Mouse (Mus musculus): ENCODE data around the gene Tnks2. TPM values are rescaled to one million over a fixed set of nuclear protein-coding genes. Genes with fewer than 3 reads are reported as not detected.
"Not testable (repeated sequence)": the region's sequence is repeated elsewhere in the genome, so short reads cannot be mapped to it uniquely, and the experiment has no call there.

The Tnks2 gene
- polyA plus RNA-seq, 1 experiment from 2014 or later: 99.6 TPM

GRCm38 (mm10) chr19:36808426-36809105 lies 25.5 kb upstream of the Tnks2 start:
- Histone ChIP-seq H3K9ac (no peak overlapping the region), H3K4me2 (replicated peaks) (peak overlapping the region; percentile 17; the same call in 1 of the 2 replicates)

GRCm38 (mm10) chr19:36809476-36810168 lies 24.4 kb upstream of the Tnks2 start:
- Histone ChIP-seq H3K9ac (no peak overlapping the region), H3K27ac (no peak overlapping the region), H3K9me3 (replicated peaks) (no peaks in the 10 kb centered on the region), H3K4me3 (no peak overlapping the region), H3K36me3 (no peaks in the 10 kb centered on the region), H3K4me2 (replicated peaks) (no peak overlapping the region), H3K27me3 (no peaks in the 10 kb centered on the region), H3K4me1 (no peaks in the 10 kb centered on the region)
- no peak for ATAC-seq (ENCODE audit: low FRiP score)
- 30% methylated on average over 12 of the region's 12 CpGs for WGBS

More at GRCm38 (mm10) chr19:36808426-36809105, 25.5 kb upstream of the Tnks2 start:
- no peak overlapping the region for H3K27ac ChIP-seq
- H3K36me3 ChIP-seq: no peaks in the 10 kb centered on the region
- H3K9me3 ChIP-seq (replicated peaks): no peaks in the 10 kb centered on the region
- WGBS: 46% methylated on average over 21 of the region's 21 CpGs
- no peaks in the 10 kb centered on the region for H3K27me3 ChIP-seq
- no peak overlapping the region for H3K4me3 ChIP-seq
- no peak for ATAC-seq (ENCODE audit: low FRiP score)
- no peaks in the 10 kb centered on the region for H3K4me1 ChIP-seq

GRCm38 (mm10) chr19:36812011-36812410 lies 22.0 kb upstream of the Tnks2 start:
- 50% methylated on average over 8 of the region's 8 CpGs for WGBS
- Histone ChIP-seq H3K4me2 (replicated peaks) (no peak overlapping the region), H3K27me3 (no peaks in the 10 kb centered on the region), H3K9ac (no peak overlapping the region), H3K36me3 (no peaks in the 10 kb centered on the region), H3K9me3 (replicated peaks) (no peaks in the 10 kb centered on the region), H3K4me1 (no peaks in the 10 kb centered on the region), H3K4me3 (no peak overlapping the region), H3K27ac (no peak overlapping the region)
- ATAC-seq (ENCODE audit: low FRiP score): peak; percentile 66; the same call in 1 of the 2 replicates

- ATAC-seq (ENCODE audit: low FRiP score): peak; percentile 29; the same call in 1 of the 2 replicates
- H3K27me3 ChIP-seq: no peaks in the 10 kb centered on the region
- H3K4me1 ChIP-seq: peaks cover 2% of the 10 kb centered on the region
- H3K27ac ChIP-seq: no peak overlapping the region
- peak overlapping the region; percentile 39; the same call in 1 of the 2 replicates for H3K9ac ChIP-seq
- H3K9me3 ChIP-seq (replicated peaks): no peaks in the 10 kb centered on the region
- no peak overlapping the region for H3K4me3 ChIP-seq
- H3K4me2 ChIP-seq (replicated peaks): peak overlapping the region; percentile 46
- H3K36me3 ChIP-seq: no peaks in the 10 kb centered on the region
- 18% methylated on average over 32 of the region's 32 CpGs for WGBS
These were observed 18.4 kb upstream of the Tnks2 start for GRCm38 (mm10) chr19:36815396-36816271.

GRCm38 (mm10) chr19:36818141-36818885 lies 15.7 kb upstream of the Tnks2 start:
- peaks cover 2% of the 10 kb centered on the region for H3K4me1 ChIP-seq

GRCm38 (mm10) chr19:36819199-36819598 lies 14.8 kb upstream of the Tnks2 start:
- Histone ChIP-seq H3K27me3 (no peaks in the 10 kb centered on the region), H3K4me2 (replicated peaks) (no peak overlapping the region), H3K9ac (no peak overlapping the region), H3K36me3 (no peaks in the 10 kb centered on the region), H3K27ac (no peak overlapping the region), H3K4me3 (no peak overlapping the region), H3K9me3 (replicated peaks) (no peaks in the 10 kb centered on the region), H3K4me1 (peaks cover 2% of the 10 kb centered on the region)
- ATAC-seq (ENCODE audit: low FRiP score): no peak
- 76% methylated on average over 6 of the region's 6 CpGs for WGBS

More at GRCm38 (mm10) chr19:36818141-36818885, 15.7 kb upstream of the Tnks2 start:
- H3K9ac ChIP-seq: peak overlapping the region; percentile 59
- H3K36me3 ChIP-seq: no peaks in the 10 kb centered on the region
- H3K4me2 ChIP-seq (replicated peaks): peak overlapping the region; percentile 67
- H3K27me3 ChIP-seq: no peaks in the 10 kb centered on the region
- H3K4me3 ChIP-seq: peak overlapping the region; percentile 38
- WGBS: 4% methylated on average over 22 of the region's 22 CpGs
- peak overlapping the region; percentile 49 for H3K27ac ChIP-seq
- ATAC-seq (ENCODE audit: low FRiP score): peak; percentile 81
- no peaks in the 10 kb centered on the region for H3K9me3 ChIP-seq (replicated peaks)

GRCm38 (mm10) chr19:36820469-36820868 lies 13.6 kb upstream of the Tnks2 start:
- WGBS: 80% methylated on average over 4 of the region's 4 CpGs
- no peaks in the 10 kb centered on the region for H3K9me3 ChIP-seq (replicated peaks)
- H3K4me1 ChIP-seq: peaks cover 2% of the 10 kb centered on the region
- no peak overlapping the region for H3K4me3 ChIP-seq
- no peak overlapping the region for H3K9ac ChIP-seq
- H3K4me2 ChIP-seq (replicated peaks): no peak overlapping the region
- no peak overlapping the region for H3K27ac ChIP-seq
- no peak for ATAC-seq (ENCODE audit: low FRiP score)
- no peaks in the 10 kb centered on the region for H3K36me3 ChIP-seq
- no peaks in the 10 kb centered on the region for H3K27me3 ChIP-seq

GRCm38 (mm10) chr19:36821301-36821700 lies 12.7 kb upstream of the Tnks2 start:
- 87% methylated on average over 6 of the region's 6 CpGs for WGBS
- not testable (repeated sequence) for ATAC-seq (ENCODE audit: low FRiP score); H3K4me3 ChIP-seq; H3K4me2 ChIP-seq (replicated peaks); H3K4me1 ChIP-seq; H3K36me3 ChIP-seq; H3K27me3 ChIP-seq; H3K27ac ChIP-seq; H3K9ac ChIP-seq; H3K9me3 ChIP-seq (replicated peaks)

- no peaks in the 10 kb centered on the region for H3K27me3 ChIP-seq
- no peaks in the 10 kb centered on the region for H3K9me3 ChIP-seq (replicated peaks)
- H3K4me1 ChIP-seq: peaks cover 2% of the 10 kb centered on the region
- no peaks in the 10 kb centered on the region for H3K36me3 ChIP-seq
- 95% methylated on average over 4 of the region's 4 CpGs for WGBS
- H3K4me2 ChIP-seq (replicated peaks): no peak overlapping the region
- no peak overlapping the region for H3K9ac ChIP-seq
- H3K4me3 ChIP-seq: no peak overlapping the region
- H3K27ac ChIP-seq: no peak overlapping the region
- no peak for ATAC-seq (ENCODE audit: low FRiP score)
These were observed 11.3 kb upstream of the Tnks2 start for GRCm38 (mm10) chr19:36822701-36823100.

GRCm38 (mm10) chr19:36827650-36828049 lies 6.4 kb upstream of the Tnks2 start:
- ATAC-seq (ENCODE audit: low FRiP score): no peak
- H3K27ac ChIP-seq: no peak overlapping the region

GRCm38 (mm10) chr19:36828322-36828721 lies 5.7 kb upstream of the Tnks2 start:
- H3K4me1 ChIP-seq: peaks cover 6% of the 10 kb centered on the region
- no peaks in the 10 kb centered on the region for H3K9me3 ChIP-seq (replicated peaks)
- no peaks in the 10 kb centered on the region for H3K27me3 ChIP-seq
- no peak overlapping the region for H3K4me3 ChIP-seq
- WGBS: 63% methylated on average over 8 of the region's 8 CpGs
- no peak overlapping the region for H3K4me2 ChIP-seq (replicated peaks)
- no peak overlapping the region for H3K27ac ChIP-seq
- H3K36me3 ChIP-seq: no peaks in the 10 kb centered on the region
- no peak for ATAC-seq (ENCODE audit: low FRiP score)
- no peak overlapping the region for H3K9ac ChIP-seq

More at GRCm38 (mm10) chr19:36827650-36828049, 6.4 kb upstream of the Tnks2 start:
- H3K9me3 ChIP-seq (replicated peaks): no peaks in the 10 kb centered on the region
- H3K4me2 ChIP-seq (replicated peaks): no peak overlapping the region
- no peaks in the 10 kb centered on the region for H3K36me3 ChIP-seq
- H3K27me3 ChIP-seq: no peaks in the 10 kb centered on the region
- WGBS: 94% methylated on average over 5 of the region's 5 CpGs
- no peaks in the 10 kb centered on the region for H3K4me1 ChIP-seq
- no peak overlapping the region for H3K9ac ChIP-seq
- no peak overlapping the region for H3K4me3 ChIP-seq
